Mouse (Mus musculus) kidney, adult 18-20 months (tissue): Measurements from ENCODE around the gene Slc31a2.
"Not testable (repeated sequence)": the region's sequence is repeated elsewhere in the genome, so short reads cannot be mapped to it uniquely, and the experiment has no call there.

Experiments
- DNase-seq: peaks from one replicate; pipeline ENCODE4 v3.0.0; 2021

The Slc31a2 gene

GRCm38 (mm10) chr4:62262276-62262675 is at the start of gene Slc31a2:
Slc31a2 (plus strand) TSS chr4:62262562.
- DNase-seq: no peak

DNA sequence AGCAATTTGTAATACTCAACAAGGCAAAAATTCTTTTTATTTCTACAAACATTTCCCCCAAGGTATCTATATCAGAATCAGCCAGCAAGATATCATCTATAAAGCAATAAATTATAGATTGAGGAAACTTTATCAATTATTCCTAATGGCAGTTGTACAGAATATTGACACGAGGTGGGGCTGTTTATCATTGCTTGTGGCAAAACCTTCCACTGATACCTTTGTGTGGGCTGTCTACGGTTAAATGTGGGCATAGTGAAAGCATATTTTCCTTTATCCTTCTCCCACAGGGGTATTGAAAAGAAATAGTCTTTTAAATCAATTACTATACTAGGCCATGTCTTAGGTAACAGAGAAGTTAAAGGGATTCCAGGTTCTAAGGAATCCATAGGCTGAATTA is 48.9 kb upstream of the Slc31a2 start:
- no peak for DNase-seq

DNA sequence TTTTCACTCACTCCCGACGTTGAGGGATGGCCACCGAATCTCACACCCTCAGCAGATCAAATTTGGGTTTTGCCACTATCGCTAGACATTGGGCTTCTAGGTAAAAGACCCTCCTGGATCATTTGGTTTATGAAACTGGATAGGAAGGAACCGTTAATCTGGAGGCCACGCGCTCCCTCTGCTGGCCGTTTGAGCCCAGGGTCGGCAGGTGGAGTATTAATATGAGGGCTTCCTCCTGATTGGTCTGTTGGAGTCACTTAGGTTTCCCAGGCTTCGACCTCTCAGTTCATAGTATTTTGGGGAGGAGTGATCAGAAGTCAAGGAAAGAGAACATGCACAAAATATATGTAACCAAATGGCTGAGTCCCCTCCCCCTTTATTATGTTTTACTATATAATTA is 34.0 kb upstream of the Slc31a2 start:
- DNase-seq: peak; percentile 48

DNA sequence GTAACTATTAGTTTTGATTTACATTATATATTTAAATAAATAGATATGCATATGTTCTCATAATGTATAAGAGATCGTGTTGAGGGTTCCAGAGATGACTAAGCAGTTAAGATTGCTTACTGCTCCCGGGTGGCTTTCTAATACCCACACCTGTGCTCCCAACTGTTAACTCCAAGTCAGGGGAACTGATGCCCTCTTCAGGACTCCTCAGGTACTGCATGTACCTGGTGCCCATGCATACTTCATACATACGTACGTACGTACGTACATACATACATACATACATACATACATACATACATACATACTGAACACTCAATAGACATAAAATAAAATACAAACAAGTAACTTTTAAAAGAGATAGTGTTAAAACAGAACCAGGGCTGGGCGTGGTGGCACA is 32.9 kb upstream of the Slc31a2 start:
- DNase-seq: peak; percentile 14

GRCm38 (mm10) chr4:62230153-62230552 is 32.2 kb upstream of the Slc31a2 start:
- no peak for DNase-seq

GRCm38 (mm10) chr4:62230769-62231168 is 31.6 kb upstream of the Slc31a2 start, which contains the start of gene Zfp37:
Zfp37 (minus strand) TSS chr4:62231047.
- no peak for DNase-seq

DNA sequence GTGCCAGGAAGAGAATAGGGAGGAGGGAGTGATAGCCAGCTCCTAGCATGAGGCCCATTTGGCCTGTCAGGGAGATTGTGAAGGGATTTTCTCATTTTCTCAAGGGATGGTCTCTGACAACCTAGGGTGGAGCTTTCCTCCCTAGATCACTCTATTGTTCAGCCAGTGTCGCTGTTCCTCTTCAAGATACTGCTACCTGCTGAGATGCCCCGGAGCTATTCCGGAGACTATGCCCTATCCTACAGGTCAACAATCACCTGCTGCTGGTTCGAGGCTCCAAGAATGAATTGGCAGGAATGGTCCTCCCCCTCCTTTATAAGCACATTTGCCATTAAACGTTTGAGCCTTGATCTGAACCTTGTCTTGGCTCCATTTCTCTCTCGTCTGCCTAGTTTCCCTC is 21.8 kb upstream of the Slc31a2 start:
- no peak for DNase-seq

GRCm38 (mm10) chr4:62248328-62248727 is 14.0 kb upstream of the Slc31a2 start:
- no peak for DNase-seq

GRCm38 (mm10) chr4:62250896-62251544 is 11.3 kb upstream of the Slc31a2 start:
- DNase-seq: no peak

- DNase-seq: no peak
Observed at GRCm38 (mm10) chr4:62251776-62252175, 10.6 kb upstream of the Slc31a2 start.

GRCm38 (mm10) chr4:62254551-62254950 is 7.8 kb upstream of the Slc31a2 start:
- DNase-seq: no peak

DNA sequence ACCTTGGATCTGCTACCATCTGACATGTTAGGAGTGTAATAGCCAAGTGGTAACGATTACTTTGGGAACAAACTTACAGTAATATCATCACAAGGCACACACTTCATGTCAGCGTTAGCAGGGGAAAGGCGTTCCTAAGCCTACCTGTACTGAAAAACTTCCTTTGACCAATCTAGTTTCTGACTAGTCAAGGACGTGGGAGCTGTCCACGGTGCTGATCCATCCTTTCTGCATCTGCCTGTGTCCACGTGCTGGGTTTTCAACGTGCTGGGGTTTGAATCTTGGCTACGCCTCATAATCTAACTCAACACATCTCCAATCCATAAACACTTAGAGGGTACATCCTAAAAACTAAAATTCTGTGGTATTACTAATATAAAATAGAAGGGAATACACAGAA is 5.4 kb upstream of the Slc31a2 start:
- peak; percentile 48 for DNase-seq

DNA sequence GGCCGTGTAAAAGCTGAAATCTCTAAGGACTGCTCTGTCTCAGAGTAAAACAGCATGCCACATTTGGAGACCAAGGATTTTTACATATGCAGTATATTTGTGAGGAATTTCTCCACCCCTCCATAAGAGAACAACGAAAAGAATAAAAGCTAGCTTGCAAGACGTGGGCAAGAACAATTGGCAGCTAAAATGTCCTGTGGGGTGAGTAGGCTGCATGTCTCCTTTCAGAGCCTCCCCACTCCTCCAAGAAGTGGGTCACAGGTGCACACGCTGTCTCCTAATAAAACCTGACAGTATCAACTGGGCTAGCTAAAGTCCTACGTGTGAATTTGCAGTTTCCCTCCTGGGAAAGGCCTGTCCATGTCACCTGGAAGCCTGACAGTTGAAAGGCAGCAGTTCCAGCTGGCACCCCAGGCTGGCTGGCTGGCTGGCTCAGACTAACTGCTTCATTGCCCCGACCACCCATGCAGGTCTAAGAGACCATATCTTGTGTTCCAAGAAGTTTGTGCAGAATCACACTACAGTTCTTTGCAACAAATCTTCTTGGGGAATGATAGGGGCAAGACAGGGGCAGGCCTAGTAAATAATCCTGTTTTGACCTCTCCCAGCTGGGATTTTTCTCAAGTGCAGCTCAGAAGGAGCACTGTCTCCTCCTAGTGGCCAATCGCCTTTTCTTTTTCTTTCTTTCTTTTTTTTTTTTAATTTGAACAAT is 927 bp downstream of the Slc31a2 start:
- no peak for DNase-seq

DNA sequence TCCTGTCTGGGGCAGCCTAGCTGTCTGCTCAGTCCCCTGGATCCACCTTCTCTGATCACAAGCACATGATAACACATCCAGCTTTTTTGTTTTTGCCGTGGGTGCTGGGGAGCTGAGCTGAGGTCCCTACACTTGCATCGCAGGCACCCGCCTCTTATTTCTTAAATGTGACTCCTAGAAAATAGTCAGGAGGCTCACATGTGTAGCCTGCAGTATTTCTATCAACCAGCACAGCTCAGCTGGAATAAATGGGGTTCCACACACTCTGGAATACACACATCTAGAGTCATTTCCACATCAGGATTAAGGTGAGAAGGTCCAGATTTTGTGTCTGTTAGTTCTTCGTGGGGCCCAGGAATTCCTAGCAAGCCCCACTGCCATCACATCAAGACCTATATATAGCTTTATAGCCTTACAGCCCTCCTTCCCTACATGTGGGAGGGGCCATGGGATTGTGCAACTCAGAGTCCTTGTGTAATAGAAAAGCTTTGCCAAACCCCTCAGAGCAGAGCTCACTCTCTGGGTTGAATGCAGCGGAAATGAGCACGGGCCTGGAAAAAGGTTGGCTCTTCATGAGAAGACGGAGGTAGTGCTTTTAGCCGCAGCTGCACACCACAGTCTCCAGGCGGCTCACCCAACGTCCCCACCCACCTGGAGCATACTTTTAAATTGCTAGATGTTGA is 2.9 kb downstream of the Slc31a2 start:
- DNase-seq: no peak

DNA sequence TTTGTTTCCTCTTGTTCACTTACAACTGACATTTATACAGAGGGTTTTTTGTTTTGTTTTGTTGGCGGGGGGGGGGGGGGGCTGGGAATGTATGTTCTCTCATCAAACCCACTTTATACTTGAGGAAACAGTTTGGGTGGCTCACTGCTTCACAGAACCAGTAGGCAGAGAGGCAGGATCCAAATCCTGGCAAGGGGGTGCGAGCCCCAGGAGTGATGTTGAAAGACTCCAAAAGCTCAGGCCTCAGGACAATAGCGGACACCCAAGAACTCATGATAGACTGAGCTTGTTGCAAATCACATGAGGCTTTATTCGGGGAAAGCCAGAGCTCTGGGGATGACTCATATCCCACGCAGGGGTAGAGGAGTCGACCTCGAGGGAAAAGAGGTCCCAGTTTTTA is 3.7 kb downstream of the Slc31a2 start:
- not testable (repeated sequence) for DNase-seq

DNA sequence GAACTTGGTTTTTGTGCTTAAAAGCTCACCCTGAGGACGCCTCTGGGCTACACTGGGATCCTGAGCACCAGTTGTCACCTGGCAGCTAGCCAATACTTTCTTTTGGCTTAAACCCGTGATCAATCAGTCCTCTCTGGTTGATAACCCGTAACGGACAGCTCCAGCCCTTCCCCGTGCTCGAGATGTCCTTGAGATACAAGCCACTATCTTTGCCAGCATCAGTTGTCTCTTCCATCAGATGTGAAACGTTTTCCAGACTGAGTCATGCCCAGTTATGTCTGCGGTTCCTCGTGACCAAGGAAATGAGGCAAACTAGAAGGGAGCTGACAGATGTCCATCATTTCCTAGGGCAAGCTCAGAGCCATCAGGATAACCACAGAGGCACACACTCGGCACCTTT is 4.7 kb downstream of the Slc31a2 start:
- no peak for DNase-seq

- no peak for DNase-seq
Observed at GRCm38 (mm10) chr4:62272696-62273095, 10.3 kb downstream of the Slc31a2 start.

DNA sequence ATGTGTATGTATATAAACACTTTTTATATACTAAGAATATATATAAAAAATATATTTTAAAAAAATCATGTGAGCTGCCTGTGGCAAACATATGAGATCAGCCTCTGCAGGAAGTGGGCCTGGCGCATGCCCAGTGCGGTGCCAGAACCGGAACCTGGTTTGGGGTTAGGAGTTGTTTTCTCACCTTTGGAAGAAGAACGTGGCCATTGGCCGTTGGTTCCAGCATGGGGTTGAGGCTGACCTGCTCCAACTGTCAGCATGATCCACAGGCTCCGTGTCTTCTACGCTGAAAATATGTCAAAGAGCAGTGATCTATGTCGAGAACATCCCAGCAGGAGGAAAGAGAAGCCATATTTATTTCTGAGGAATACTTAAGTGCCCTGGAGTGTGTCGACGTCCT is 11.6 kb downstream of the Slc31a2 start:
- DNase-seq: no peak

- DNase-seq: no peak
Observed at GRCm38 (mm10) chr4:62274841-62275536, 12.6 kb downstream of the Slc31a2 start.

DNA sequence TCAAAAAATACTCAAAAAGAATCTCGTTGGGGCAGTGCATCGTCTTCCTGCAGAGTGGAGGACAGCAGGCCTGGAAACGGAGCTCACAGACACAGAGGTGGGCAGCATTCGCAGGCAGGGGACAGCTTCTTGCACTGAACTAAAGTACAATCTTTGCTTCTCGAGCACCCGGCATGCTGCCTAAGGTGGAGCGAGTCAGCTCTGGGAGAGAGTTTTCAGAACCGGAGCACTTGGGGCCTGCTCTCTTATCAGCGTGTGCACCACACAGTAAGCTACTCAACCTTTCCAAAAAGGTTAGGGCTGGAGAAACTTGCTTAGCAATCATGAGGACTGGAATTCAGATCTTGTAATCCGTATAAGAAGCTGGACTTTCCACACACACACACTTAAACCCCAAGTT is 14.3 kb downstream of the Slc31a2 start:
- no peak for DNase-seq

- no peak for DNase-seq
Observed at GRCm38 (mm10) chr4:62277222-62277621, 14.9 kb downstream of the Slc31a2 start.

DNA sequence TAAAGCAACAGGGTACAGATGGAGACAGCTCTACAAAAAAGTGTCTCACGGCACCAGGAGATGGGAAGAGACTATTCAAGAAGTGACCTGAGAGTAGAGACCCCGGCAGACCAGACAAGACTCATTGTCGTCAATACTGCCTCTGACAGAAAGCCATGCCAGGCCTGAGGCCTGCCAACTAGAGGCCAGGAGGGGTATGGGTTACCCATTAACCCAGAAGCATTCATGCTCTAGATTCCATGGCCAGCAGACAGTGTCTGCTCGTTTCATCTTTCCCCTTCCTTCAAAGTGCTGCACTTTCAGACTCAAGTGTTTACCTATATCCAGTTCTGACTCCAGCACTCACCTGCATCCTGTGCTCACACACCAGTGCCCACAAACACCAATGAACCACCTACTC is 15.7 kb downstream of the Slc31a2 start:
- peak; percentile 48 for DNase-seq

DNA sequence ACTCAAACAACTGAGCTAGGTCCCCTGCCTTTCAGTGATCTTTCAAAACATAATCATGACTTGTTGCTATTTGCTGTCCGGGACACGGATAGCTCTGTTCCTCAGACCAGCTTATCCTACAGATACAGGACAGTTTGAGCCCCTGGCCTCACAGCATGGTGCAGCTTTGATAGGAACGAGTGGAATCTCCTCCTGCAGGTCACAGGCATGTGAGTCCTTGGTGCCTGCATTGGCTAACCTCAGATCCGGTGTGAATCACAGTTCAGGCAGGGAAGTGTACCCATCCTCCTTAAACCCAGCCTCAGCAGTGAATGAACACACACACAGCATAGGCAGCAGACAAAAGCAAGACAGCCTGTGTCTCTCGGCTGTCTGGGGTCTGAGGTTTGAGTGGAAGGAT is 19.0 kb downstream of the Slc31a2 start:
- DNase-seq: no peak

DNA sequence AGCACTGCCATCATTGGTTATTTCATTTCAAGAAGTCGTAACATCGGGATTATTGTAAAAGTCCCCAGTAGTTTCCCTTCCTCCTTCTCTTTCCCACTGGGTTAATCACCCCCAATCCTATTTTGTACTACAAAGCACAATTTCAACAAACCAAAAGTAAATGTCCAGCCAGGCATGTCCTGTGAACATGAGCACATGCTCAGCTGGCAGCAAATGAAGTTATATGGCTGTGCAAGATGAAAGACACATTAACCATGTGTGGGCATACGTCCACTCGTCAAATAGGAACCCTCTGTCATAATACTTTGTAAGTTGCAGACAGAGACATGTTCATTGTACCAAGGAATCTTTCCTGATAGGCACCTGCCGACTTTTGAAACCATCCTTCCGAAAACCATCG is 20.6 kb downstream of the Slc31a2 start:
- DNase-seq: no peak
